Mouse (Mus musculus): ENCODE measurements around the gene Retsat. TPM values are rescaled to one million over a fixed set of nuclear protein-coding genes. Genes with fewer than 3 reads are reported as not detected.

The Retsat gene
- polyA plus RNA-seq, 1 experiment from 2014 or later: 5.0 TPM

DNA sequence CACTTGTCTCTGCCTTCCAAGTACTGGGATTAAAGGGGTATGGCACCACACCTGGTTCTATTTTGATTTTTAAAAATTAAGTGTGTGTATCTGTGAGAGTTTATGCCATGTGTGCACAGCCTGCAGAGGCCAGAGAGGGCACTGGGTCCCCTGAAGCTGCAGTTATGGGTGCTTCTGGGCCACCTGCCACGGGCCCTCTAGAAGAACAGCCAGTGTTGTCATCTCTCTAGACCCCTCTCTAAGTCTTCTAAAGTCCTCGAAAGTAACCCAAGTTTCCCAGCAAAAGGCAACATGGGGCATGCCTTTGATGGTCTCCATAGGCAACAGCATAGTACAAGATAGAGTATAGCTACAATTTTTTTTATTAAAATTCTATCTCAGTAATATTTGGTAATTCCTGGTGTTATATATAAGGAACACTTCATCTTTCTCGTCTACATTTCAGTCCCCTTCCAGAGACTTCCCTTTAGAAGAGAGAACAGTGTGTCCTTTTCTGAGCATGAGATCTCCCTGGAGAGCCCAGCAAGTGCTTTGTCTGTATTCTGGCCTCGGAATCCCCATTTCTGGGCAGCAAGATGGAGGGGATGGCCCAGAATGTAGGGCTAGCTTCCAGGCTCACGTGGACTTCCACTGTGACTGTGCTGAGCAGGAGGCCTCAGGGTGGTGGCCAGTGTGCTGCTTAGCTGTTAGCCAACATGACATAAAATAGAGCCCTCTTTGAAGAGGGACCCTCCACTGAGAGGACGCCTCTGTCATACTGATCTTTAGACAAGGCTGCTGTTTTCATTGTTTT is 5.1 kb upstream of the Retsat start:
- Histone ChIP-seq H3K9ac (replicated peaks) (no peak overlapping the region), H3K4me1 (replicated peaks) (peaks cover 12% of the 10 kb centered on the region)
- WGBS: 82% methylated on average over 6 of the region's 6 CpGs

DNA sequence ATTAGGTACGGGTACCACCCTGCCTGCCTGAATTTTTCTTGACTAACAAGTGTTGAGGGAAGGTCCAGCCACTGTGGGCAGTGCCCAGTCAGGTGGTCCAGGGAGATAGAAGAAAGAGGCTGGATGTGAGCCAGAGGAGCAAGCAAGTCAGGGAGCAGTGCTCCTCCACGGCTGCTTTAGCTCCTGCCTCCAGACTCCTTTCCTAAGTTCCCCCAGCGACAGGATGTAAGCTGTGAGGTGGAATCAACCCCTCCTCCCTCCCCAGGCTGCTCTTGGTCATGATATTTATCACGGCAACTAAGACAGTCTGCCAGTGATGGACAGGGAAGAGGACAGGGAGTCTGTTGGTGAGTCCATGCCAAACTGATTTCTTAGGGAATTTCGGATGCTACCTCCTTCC is 4.4 kb upstream of the Retsat start:
- ATAC-seq: no peak
- Histone ChIP-seq H3K9ac (replicated peaks) (no peak overlapping the region), H3K4me2 (replicated peaks) (no peak overlapping the region), H3K9me3 (no peaks in the 10 kb centered on the region), H3K27me3 (no peaks in the 10 kb centered on the region), H3K36me3 (0 out of 2 replicates have a peak, but pooled peaks cover 3% of the 10 kb centered on the region), H3K4me1 (replicated peaks) (peaks cover 16% of the 10 kb centered on the region), H3K27ac (no peak overlapping the region), H3K4me3 (replicated peaks) (no peak overlapping the region)
- 75% methylated on average over 5 of the region's 5 CpGs for WGBS

More for the DNA sequence above, 5.1 kb upstream of the Retsat start:
- Histone ChIP-seq H3K27me3 (no peaks in the 10 kb centered on the region), H3K27ac (no peak overlapping the region), H3K9me3 (no peaks in the 10 kb centered on the region), H3K4me2 (replicated peaks) (no peak overlapping the region), H3K4me3 (replicated peaks) (no peak overlapping the region), H3K36me3 (0 out of 2 replicates have a peak, but pooled peaks cover 3% of the 10 kb centered on the region)
- no peak for ATAC-seq

DNA sequence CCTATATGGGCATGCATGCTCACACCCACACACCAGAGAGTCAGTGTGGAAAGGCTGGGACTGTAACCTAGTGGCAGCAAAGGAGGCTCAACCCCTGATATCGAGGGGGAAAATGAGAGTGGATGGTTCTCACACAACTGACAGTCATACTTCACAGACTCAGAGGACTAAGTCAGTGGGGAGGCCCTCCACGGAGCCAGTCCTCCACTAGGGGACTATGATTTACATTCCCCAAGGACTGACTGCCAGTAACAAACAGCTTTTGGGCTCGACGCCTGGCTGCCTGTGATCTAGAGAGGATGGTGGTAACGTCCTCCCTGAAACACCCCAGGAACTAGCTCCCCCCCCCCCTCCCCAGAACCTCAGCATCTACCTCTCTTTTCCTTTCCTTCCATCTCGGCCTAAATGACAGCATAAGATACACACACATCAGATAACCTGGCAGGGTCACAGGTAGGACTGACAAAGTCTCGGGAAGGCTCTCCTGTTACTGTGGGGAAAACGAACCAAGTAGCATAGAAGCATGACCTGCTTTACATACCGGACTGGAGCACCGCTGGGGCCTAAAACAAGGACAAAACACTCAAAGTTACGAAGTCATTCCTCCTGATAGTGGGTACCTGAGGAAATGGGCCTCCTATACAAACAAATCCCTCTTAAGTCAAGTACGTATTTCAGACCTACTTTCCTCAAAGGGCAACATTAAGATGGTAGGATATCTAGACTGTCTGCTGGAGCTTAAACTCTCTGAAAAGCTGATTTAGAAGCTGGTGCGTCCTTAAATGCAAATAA is 996 bp upstream of the Retsat start:
- peak overlapping the region; percentile 64 for H3K4me3 ChIP-seq (replicated peaks)
- no peaks in the 10 kb centered on the region for H3K9me3 ChIP-seq
- 0 out of 2 replicates have a peak, but pooled peaks cover 3% of the 10 kb centered on the region for H3K36me3 ChIP-seq
- no peak for ATAC-seq
- H3K9ac ChIP-seq (replicated peaks): peak overlapping the region; percentile 77
- peaks cover 20% of the 10 kb centered on the region for H3K4me1 ChIP-seq (replicated peaks)
- H3K27me3 ChIP-seq: no peaks in the 10 kb centered on the region
- peak overlapping the region; percentile 67 for H3K4me2 ChIP-seq (replicated peaks)
- no peak overlapping the region for H3K27ac ChIP-seq
- 56% methylated on average over 13 of the region's 13 CpGs for WGBS

DNA sequence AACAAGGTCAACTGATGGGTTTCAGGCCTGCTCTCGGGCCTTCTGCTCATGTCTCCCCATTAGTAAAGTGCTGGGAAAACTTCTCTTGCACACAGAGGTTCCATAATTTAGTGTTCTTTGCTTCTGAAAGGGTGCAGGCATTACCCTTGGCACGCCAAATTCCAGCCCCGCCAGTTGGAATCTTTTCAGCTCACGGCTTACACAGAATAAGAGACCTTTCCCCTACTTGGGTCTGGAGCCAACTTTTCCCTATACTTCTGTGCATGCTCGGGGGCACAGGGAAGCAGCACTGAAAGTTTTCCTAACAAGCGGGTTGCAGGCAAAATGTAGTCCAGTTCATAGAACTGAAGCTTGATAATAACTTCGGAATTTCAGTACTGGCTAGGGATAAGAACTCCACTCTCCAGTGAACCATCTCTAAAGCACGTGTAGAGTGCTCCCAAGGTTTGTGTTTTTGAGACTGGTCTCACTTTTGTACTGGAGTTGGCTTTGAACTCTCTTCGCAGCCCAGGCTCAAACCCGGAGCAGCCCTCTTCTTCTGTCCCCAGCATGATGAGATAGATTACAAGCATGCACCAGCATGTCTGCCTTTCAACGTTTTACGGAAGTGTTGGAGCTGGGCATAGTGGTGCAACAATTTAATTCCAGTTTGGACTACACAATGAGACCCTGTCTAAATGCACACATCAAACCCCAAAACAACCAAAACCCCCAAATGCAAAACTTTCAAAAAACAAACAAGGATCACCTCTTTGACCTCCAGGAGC is 699 bp downstream of the Retsat start:
- H3K9me3 ChIP-seq: no peaks in the 10 kb centered on the region
- no peak; the same call in none of the 2 replicates for ATAC-seq
- H3K4me3 ChIP-seq (replicated peaks): peak overlapping the region; percentile 64
- H3K27ac ChIP-seq: peak overlapping the region; percentile 17; the same call in 1 of the 2 replicates
- H3K27me3 ChIP-seq: no peaks in the 10 kb centered on the region
- H3K4me1 ChIP-seq (replicated peaks): peaks cover 20% of the 10 kb centered on the region
- peaks cover 6% of the 10 kb centered on the region for H3K36me3 ChIP-seq
- H3K4me2 ChIP-seq (replicated peaks): peak overlapping the region; percentile 67
- WGBS: 50% methylated on average over 12 of the region's 12 CpGs
- H3K9ac ChIP-seq (replicated peaks): peak overlapping the region; percentile 77

DNA sequence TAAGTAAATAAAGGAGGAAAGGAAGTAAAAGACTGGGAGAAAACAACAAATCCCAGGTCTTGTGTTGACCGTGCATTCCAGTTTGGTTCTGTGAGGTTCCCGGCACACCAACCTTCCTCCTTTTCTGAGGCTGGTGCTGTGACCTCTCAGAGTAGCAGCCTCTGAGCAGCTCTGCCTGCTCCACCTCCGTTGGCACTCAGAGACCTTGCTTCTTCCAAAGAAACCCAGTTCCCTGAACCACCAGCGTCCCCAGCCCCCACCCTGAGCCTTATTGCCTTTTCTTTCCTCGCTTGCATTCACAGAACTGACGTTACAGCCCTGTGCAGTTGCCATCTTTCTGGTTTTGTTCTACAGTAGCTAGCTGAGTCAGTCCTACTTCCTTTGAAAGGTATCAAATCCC is 1.9 kb downstream of the Retsat start:
- H3K9me3 ChIP-seq: no peaks in the 10 kb centered on the region
- WGBS: 81% methylated on average over 6 of the region's 6 CpGs
- no peak overlapping the region for H3K4me3 ChIP-seq (replicated peaks)
- H3K27me3 ChIP-seq: no peaks in the 10 kb centered on the region
- no peak for ATAC-seq
- H3K27ac ChIP-seq: no peak overlapping the region
- no peak overlapping the region for H3K4me2 ChIP-seq (replicated peaks)
- H3K9ac ChIP-seq (replicated peaks): no peak overlapping the region
- H3K36me3 ChIP-seq: peaks cover 16% of the 10 kb centered on the region
- H3K4me1 ChIP-seq (replicated peaks): peaks cover 20% of the 10 kb centered on the region

DNA sequence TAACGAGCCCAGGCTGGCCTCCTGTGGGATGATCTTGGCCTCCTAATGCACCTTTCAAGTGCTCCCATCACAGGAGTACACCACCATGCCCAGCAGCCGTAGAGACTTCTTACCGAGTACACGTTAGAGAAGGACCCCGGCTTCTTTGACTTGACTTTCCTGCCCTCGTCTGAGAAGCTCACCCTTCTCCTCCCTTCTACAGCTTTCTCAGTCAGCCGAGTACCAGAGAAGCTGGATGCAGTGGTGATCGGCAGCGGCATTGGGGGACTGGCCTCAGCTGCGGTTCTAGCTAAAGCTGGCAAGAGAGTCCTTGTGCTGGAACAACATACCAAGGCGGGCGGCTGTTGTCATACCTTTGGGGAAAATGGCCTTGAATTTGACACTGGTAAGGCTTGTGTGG is 2.5 kb downstream of the Retsat start:
- ATAC-seq: no peak
- Histone ChIP-seq H3K9ac (replicated peaks) (no peak overlapping the region), H3K4me3 (replicated peaks) (no peak overlapping the region), H3K4me2 (replicated peaks) (no peak overlapping the region), H3K4me1 (replicated peaks) (peaks cover 20% of the 10 kb centered on the region), H3K9me3 (no peaks in the 10 kb centered on the region), H3K27me3 (no peaks in the 10 kb centered on the region), H3K36me3 (peaks cover 21% of the 10 kb centered on the region), H3K27ac (no peak overlapping the region)
- 87% methylated on average over 12 of the region's 12 CpGs for WGBS

DNA sequence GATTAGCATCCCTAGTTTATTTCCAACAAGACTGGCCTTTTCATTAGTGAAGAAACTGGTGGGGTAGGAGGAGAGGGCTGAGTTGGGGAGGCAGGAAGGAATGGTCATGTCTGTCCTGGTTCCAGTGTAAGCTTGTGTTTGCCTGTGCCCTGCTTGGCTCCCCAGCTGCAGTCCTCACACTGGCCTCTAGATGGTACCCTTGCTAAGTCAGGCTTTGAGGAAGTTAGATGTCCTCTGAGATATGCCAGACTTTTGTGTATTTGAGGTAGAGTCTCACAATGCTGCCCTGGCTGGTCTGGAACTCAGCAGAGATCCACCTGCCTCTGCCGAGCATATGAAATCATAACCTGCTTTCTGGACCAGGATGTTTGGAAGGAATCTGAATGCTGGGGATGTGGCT is 3.5 kb downstream of the Retsat start:
- no peak for ATAC-seq
- Histone ChIP-seq H3K4me2 (replicated peaks) (no peak overlapping the region), H3K9me3 (no peaks in the 10 kb centered on the region), H3K9ac (replicated peaks) (no peak overlapping the region), H3K4me3 (replicated peaks) (no peak overlapping the region), H3K27me3 (no peaks in the 10 kb centered on the region), H3K4me1 (replicated peaks) (peaks cover 19% of the 10 kb centered on the region), H3K36me3 (peaks cover 31% of the 10 kb centered on the region), H3K27ac (no peak overlapping the region)
- 74% methylated on average over 1 of the region's 1 CpGs for WGBS

DNA sequence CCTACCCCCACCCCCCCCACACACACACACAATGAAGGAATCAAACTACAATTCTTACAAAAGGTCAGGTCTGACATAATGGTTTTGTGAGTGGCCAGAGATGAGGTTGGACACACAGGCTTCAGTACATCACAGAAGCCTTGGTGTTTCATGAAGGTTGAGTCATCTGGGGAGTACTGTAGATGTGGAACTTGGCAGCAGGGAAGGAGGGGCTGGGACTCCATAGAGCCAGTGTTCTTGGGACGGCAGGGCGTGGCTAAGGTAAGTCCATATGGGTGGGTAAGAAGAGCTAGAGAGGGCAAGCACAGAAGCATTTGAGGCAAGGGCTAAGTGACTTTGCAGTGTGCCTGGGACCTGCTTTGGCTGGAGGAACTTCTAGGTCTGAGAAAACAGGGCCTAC is 5.8 kb downstream of the Retsat start:
- Histone ChIP-seq H3K36me3 (peaks cover 48% of the 10 kb centered on the region), H3K4me3 (replicated peaks) (no peak overlapping the region), H3K4me2 (replicated peaks) (no peak overlapping the region), H3K9ac (replicated peaks) (no peak overlapping the region), H3K4me1 (replicated peaks) (peaks cover 2% of the 10 kb centered on the region; the same call in 1 of the 2 replicates), H3K9me3 (no peaks in the 10 kb centered on the region), H3K27ac (no peak overlapping the region), H3K27me3 (no peaks in the 10 kb centered on the region)
- no peak for ATAC-seq
- 85% methylated on average over 2 of the region's 2 CpGs for whole genome bisulfite sequencing

DNA sequence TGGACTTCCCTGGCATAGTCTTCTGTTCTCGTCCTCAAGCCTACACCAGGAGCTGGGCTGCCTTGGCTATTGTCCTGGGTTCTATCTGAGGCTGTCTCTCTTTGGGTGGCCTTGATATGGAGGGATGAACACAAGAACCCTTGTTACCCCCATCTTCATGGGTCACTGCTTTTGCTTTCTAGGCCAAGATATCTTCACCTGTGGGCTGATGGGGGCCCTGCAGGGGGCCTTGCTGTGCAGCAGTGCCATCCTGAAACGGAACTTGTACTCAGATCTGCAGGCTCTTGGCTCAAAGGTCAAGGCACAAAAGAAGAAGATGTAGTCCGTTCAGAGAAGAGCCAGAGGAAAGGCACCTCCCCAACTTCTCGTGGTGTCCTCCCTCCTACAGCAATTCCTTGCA is 8.8 kb downstream of the Retsat start:
- Histone ChIP-seq H3K27me3 (no peaks in the 10 kb centered on the region), H3K4me2 (replicated peaks) (no peak overlapping the region), H3K27ac (no peak overlapping the region), H3K4me3 (replicated peaks) (no peak overlapping the region), H3K9ac (replicated peaks) (no peak overlapping the region), H3K36me3 (peaks cover 76% of the 10 kb centered on the region), H3K4me1 (replicated peaks) (no peaks in the 10 kb centered on the region), H3K9me3 (no peaks in the 10 kb centered on the region)
- ATAC-seq: no peak
- WGBS: 84% methylated on average over 4 of the region's 4 CpGs

DNA sequence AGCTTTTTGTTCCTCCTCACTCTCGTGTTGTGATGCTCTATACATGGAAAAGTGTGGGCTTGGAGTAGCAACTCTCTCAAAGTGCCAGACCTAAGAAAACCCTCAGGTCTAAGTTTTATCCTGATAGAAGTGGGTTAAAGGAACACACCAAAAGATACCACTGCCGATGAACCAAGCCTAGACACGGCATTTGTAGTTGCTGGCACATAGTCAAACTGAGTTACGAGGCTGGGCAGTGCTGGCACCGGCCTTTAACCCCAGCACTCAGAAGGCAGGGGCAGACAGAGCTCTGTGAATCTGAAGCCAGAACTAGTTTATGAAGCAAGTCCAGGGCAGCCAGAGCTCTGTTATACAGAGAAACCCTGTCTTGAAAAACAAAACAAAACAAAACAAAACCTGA is 9.4 kb downstream of the Retsat start:
- H3K36me3 ChIP-seq: peaks cover 79% of the 10 kb centered on the region
- H3K9me3 ChIP-seq: no peaks in the 10 kb centered on the region
- no peak for ATAC-seq
- H3K27ac ChIP-seq: no peak overlapping the region
- no peak overlapping the region for H3K4me2 ChIP-seq (replicated peaks)
- no peak overlapping the region for H3K9ac ChIP-seq (replicated peaks)
- H3K27me3 ChIP-seq: no peaks in the 10 kb centered on the region
- no peaks in the 10 kb centered on the region for H3K4me1 ChIP-seq (replicated peaks)
- H3K4me3 ChIP-seq (replicated peaks): no peak overlapping the region
- WGBS: 93% methylated on average over 5 of the region's 5 CpGs

DNA sequence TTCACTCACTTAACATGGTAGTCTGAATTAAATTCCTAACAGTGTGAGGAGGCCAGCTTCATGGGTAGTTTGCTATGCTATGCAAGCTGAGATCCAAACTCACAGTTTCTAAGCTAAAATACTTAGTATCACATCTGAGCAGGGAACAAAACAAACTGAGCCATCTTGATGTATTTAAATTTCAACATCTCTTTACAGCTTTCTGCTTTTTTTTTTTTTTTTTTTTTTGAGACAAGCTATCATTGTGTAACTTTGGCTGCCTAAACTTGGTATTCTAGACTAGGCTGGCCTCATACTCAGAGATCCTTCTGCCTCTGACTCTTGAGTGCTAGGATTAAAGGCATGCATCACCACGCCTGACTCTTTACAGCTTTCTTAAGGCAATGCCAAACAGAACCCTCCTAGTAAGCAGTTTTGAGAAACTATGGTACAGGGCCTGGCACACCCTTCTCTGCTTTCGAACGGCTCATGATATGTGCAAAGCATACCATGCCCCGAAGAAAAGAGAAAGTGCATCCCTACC is 10.4 kb downstream of the Retsat start:
- Histone ChIP-seq H3K4me1 (replicated peaks) (peaks cover under 1% of the 10 kb centered on the region), H3K9me3 (no peaks in the 10 kb centered on the region), H3K36me3 (peaks cover 85% of the 10 kb centered on the region), H3K4me3 (replicated peaks) (no peak overlapping the region), H3K9ac (replicated peaks) (no peak overlapping the region), H3K27ac (no peak overlapping the region), H3K4me2 (replicated peaks) (no peak overlapping the region), H3K27me3 (no peaks in the 10 kb centered on the region)
- ATAC-seq: no peak
- 94% methylated on average over 4 of the region's 4 CpGs for WGBS

All from midbrain, embryonic 13.5 days (tissue).